Mouse (Mus musculus) bone marrow, adult 2 months (tissue): ENCODE data around the gene Fiz1. TPM values are rescaled to one million over a fixed set of nuclear protein-coding genes. Genes with fewer than 3 reads are reported as not detected.

Experiments used
- H3K27ac ChIP-seq: fragments of 200-500 bp; 2 replicates; pipeline ENCODE4 v1.5.1; 2012; ENCODE audit warnings: low read depth, mild to moderate bottlenecking, control low read depth, inconsistent platforms, low read length; ENCODE audit not compliant: control insufficient read depth, poor library complexity, insufficient read depth
- H3K4me1 ChIP-seq: fragments of 200-500 bp; 2 replicates; pipeline ENCODE4 v1.6.1; 2011; ENCODE audit warnings: low read length; ENCODE audit not compliant: control insufficient read depth, insufficient read depth
- H3K4me3 ChIP-seq: fragments of 200-500 bp; replicated peaks from 2 replicates; pipeline ENCODE3; 2011; ENCODE audit warnings: mild to moderate bottlenecking, low read depth, low read length, control low read depth; ENCODE audit not compliant: control insufficient read depth
- CTCF ChIP-seq: fragments of 200-500 bp; IDR thresholded peaks from 2 replicates; pipeline ENCODE4 v1.5.1; 2011; ENCODE audit warnings: low read length, control low read depth; ENCODE audit not compliant: control insufficient read depth, insufficient read depth
- POLR2A ChIP-seq: fragments of 200-500 bp; IDR thresholded peaks from 2 replicates; pipeline ENCODE4 v1.6.1; 2011; ENCODE audit warnings: low read depth, mild to moderate bottlenecking, control low read depth, low read length, borderline replicate concordance; ENCODE audit not compliant: control insufficient read depth
- whole genome bisulfite sequencing: fragments of 180-500 bp; shearing (Covaris S2); methylation state at CpG from one replicate; pipeline ENCODE4 v1.1.7; 2018; 5-methylcytosine and 5-hydroxymethylcytosine counted together
- polyA plus RNA-seq: library from polyadenylated mRNA; stranded (reverse); fragments of >200 nt; gene quantifications from 2 replicates; pipeline ENCODE4 v1.2.4, GENCODE M21; 2011; ENCODE audit warnings: low replicate concordance; ENCODE audit not compliant: missing spikeins, insufficient read depth, insufficient read length

The Fiz1 gene
- polyA plus RNA-seq, 1 experiment, result 18.9 TPM

- Histone ChIP-seq H3K4me3 (no peak overlapping the region), H3K27ac (no peak overlapping the region), H3K4me1 (no peaks in the 10 kb centered on the region)
- TF ChIP-seq POLR2A (no peak), CTCF (peak; percentile 47; the same call in 1 of the 2 replicates)
- 29% methylated on average over 11 of the region's 11 CpGs for whole genome bisulfite sequencing
Measured at GRCm38 (mm10) chr7:5057804-5058203, 43.3 kb upstream of the Fiz1 start.

GRCm38 (mm10) chr7:5057381-5057780, 42.9 kb upstream of the Fiz1 start:
- no peak overlapping the region for H3K27ac ChIP-seq
- 50% methylated on average over 8 of the region's 8 CpGs for WGBS
- no peaks in the 10 kb centered on the region for H3K4me1 ChIP-seq
- TF ChIP-seq POLR2A (no peak), CTCF (no peak)
- H3K4me3 ChIP-seq, result no peak overlapping the region

- Histone ChIP-seq H3K4me3 (no peak overlapping the region), H3K4me1 (no peaks in the 10 kb centered on the region), H3K27ac (no peak overlapping the region)
- 7% methylated on average over 55 of the region's 55 CpGs for WGBS
- TF ChIP-seq CTCF (no peak), POLR2A (no peak)
Measured at GRCm38 (mm10) chr7:5056651-5057263, 42.3 kb upstream of the Fiz1 start.

GRCm38 (mm10) chr7:5053456-5054179, 39.1 kb upstream of the Fiz1 start:
- no peak overlapping the region for H3K4me3 ChIP-seq
- WGBS, result 16% methylated on average over 32 of the region's 32 CpGs
- no peak for TF ChIP-seq CTCF
- no peak for TF ChIP-seq POLR2A
- no peaks in the 10 kb centered on the region for H3K4me1 ChIP-seq
- H3K27ac ChIP-seq, result no peak overlapping the region

DNA sequence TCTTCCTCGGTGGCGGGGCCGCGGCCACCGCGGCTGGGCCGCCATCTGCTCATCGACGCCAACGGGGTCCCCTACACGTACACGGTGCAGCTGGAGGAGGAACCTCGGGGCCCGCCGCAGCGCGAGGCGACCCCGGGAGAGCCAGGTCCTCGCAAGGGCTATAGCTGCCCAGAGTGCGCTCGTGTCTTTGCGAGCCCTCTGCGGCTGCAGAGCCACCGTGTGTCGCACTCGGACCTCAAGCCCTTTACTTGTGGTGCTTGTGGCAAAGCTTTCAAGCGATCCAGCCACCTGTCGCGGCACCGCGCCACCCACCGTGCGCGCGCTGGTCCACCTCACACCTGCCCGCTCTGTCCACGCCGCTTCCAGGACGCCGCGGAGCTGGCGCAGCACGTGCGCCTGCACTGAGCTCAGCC, 38.4 kb upstream of the Fiz1 start:
- no peak overlapping the region for H3K4me3 ChIP-seq
- WGBS, result 8% methylated on average over 45 of the region's 45 CpGs

DNA sequence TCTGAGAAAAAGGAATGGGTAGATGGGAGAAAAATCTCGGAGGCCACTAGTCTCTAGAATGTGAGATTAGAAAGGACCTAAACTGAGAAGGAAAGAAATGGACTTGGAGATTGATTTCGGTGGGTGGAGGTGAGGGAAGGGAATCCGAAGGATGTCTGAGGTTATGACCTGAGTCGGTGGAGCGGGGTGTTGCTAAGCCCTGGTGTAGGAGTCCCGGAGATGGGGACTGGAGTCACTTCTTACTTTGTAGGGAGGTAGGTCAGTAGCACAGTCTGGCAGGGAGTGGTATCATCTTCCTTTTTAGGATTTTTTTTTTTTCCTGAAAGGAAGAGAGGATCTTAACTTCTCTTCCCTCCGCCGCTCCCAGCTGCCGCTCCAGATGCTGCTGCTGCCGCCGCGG, 37.9 kb upstream of the Fiz1 start:
- TF ChIP-seq CTCF (no peak), POLR2A (no peak)
- Histone ChIP-seq H3K27ac (no peak overlapping the region), H3K4me1 (no peaks in the 10 kb centered on the region), H3K4me3 (no peak overlapping the region)
- 5% methylated on average over 12 of the region's 12 CpGs for WGBS

More for the DNA sequence above, 38.4 kb upstream of the Fiz1 start:
- TF ChIP-seq POLR2A (no peak), CTCF (no peak)
- Histone ChIP-seq H3K27ac (no peak overlapping the region), H3K4me1 (no peaks in the 10 kb centered on the region)

DNA sequence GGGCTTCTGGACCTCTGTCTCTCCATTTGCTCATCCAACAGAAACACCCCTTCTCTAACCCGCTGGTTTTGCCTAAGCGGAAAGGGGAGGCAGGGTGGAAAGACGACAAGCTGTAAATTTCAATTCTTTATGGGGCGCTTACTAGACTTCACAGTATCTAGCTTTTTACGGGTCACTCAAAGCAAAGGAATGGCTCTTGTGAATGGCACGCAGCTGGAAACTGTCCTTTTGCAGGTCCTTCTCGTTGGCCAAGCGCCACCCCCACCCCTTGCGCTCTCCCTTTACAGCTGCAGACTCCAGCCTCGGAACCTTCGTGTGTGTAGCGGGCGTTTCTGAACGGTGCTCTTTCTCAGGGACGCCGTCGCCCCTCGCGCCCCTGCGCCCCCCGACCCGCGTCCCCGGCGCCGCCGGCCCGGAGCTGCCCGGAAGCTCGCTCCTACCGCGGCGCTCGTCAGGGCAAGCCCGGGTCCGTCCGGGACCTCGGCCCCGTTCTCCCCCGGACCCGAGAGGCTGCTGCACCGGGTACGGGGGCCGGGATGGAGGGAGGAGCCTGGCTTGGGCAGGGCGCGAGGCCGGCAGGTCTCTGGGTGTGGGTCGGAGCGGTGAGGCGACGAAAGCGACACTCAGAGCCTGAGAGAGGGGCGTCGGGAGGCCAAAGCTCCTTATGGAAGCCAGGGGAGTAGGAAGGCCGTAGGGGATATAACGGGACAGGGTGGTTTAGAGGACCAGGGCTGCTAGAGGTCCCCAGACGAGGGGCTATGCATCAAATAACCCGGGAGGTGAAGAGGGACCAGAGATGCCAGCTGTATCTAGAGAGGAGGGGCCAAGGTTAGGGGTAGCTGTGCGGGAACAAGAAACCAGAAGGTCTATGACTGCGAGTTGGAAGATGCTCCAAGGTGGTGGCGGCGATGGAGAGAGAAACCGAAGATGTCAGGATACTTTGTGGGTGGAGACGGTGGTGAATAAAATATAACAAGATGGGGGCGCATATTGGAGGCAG, 37.0 kb upstream of the Fiz1 start, which contains the start of gene Zfp580:
TSS of gene Zfp580 (plus strand) at position 346 of the 1,000 bp plus-strand sequence.
- Histone ChIP-seq H3K27ac (no peak within 1 kb of the TSS), H3K4me3 (peak within 1 kb of the TSS; percentile 21), H3K4me1 (no peaks in the 10 kb centered on the region)
- WGBS, result 2% methylated on average over 64 of the region's 65 CpGs
- no peak for TF ChIP-seq POLR2A
- TF ChIP-seq CTCF, result no peak
